ENCODE assay signal across 10 mouse cellular contexts in genomic region chr16:50306727-50307126, GRCm38 (mm10).
DNase-seq lines count a peak whose midpoint lies in the region; ATAC-seq and TF ChIP-seq lines count a peak whose summit lies in the region.
"Had no signal": no experiment of that assay in that cellular context is flagged by ENCODE, and none has a peak within 500 bp of the region (broad histone marks: within the 10 kb centered on the region; RNA-seq: fewer than 3 reads in every experiment).

No protein-coding gene starts in this region.

- H3K4me2 ChIP-seq in embryonic facial prominence, embryonic 11.5 days (ENCODE audit: low read depth, low read length): no peak overlapping the region
- H3K4me2 ChIP-seq in liver, postnatal 0 days (ENCODE audit: low read depth, low read length): no peak overlapping the region
- H3K4me2 ChIP-seq in liver, embryonic 12.5 days: no peak overlapping the region
- no peak overlapping the region for H3K4me2 ChIP-seq in neural tube, embryonic 14.5 days (ENCODE audit: low read depth, low read length)
- H3K4me2 ChIP-seq: hindbrain, embryonic 15.5 days had no signal

- no peaks in the 10 kb centered on the region for H3K4me1 ChIP-seq in embryonic facial prominence, embryonic 11.5 days (ENCODE audit: control insufficient read depth, insufficient read depth, low read length)
- no peaks in the 10 kb centered on the region for H3K4me1 ChIP-seq in embryonic facial prominence, embryonic 10.5 days
- H3K4me1 ChIP-seq in liver, postnatal 0 days (ENCODE audit: insufficient read depth): no peaks in the 10 kb centered on the region
- H3K4me1 ChIP-seq in liver, embryonic 12.5 days: no peaks in the 10 kb centered on the region
- H3K4me1 ChIP-seq in neural tube, embryonic 14.5 days (ENCODE audit: control insufficient read depth, insufficient read depth, low read length): no peaks in the 10 kb centered on the region

- no peaks in the 10 kb centered on the region for H3K27me3 ChIP-seq in embryonic facial prominence, embryonic 11.5 days (ENCODE audit: control insufficient read depth, insufficient read depth, low read length)
- no peaks in the 10 kb centered on the region for H3K27me3 ChIP-seq in embryonic facial prominence, embryonic 10.5 days (replicated peaks; ENCODE audit: low read depth, poor library complexity, severe bottlenecking)
- H3K27me3 ChIP-seq in liver, postnatal 0 days (ENCODE audit: insufficient read depth, low read length): no peaks in the 10 kb centered on the region
- H3K27me3 ChIP-seq in liver, embryonic 12.5 days (replicated peaks): no peaks in the 10 kb centered on the region
- no peaks in the 10 kb centered on the region for H3K27me3 ChIP-seq in neural tube, embryonic 14.5 days (ENCODE audit: control insufficient read depth, insufficient read depth, low read length)
- H3K27me3 ChIP-seq: hindbrain, embryonic 15.5 days had no signal

- H3K36me3 ChIP-seq in embryonic facial prominence, embryonic 11.5 days (replicated peaks; ENCODE audit: control insufficient read depth, insufficient read depth, low read depth, low read length): no peaks in the 10 kb centered on the region
- no peaks in the 10 kb centered on the region for H3K36me3 ChIP-seq in embryonic facial prominence, embryonic 10.5 days (replicated peaks)
- no peaks in the 10 kb centered on the region for H3K36me3 ChIP-seq in liver, postnatal 0 days (replicated peaks; ENCODE audit: insufficient read depth, low read length)
- no peaks in the 10 kb centered on the region for H3K36me3 ChIP-seq in liver, embryonic 12.5 days
- no peaks in the 10 kb centered on the region for H3K36me3 ChIP-seq in neural tube, embryonic 14.5 days (ENCODE audit: control insufficient read depth, insufficient read depth, low read length)
- H3K36me3 ChIP-seq: hindbrain, embryonic 15.5 days had no signal

- no peak overlapping the region for H3K4me3 ChIP-seq in embryonic facial prominence, embryonic 11.5 days (ENCODE audit: low read depth, low read length)
- H3K4me3 ChIP-seq in embryonic facial prominence, embryonic 10.5 days: no peak overlapping the region
- no peak overlapping the region for H3K4me3 ChIP-seq in liver, postnatal 0 days (ENCODE audit: low read depth, low read length)
- no peak overlapping the region for H3K4me3 ChIP-seq in liver, embryonic 12.5 days
- no peak overlapping the region for H3K4me3 ChIP-seq in neural tube, embryonic 14.5 days (ENCODE audit: low read depth, low read length)
- H3K4me3 ChIP-seq: hindbrain, embryonic 15.5 days had no signal

- H3K27ac ChIP-seq in embryonic facial prominence, embryonic 11.5 days (replicated peaks; ENCODE audit: low read depth, low read length): no peak overlapping the region
- H3K27ac ChIP-seq in embryonic facial prominence, embryonic 10.5 days (replicated peaks): no peak overlapping the region
- no peak overlapping the region for H3K27ac ChIP-seq in liver, postnatal 0 days (ENCODE audit: low read depth)
- no peak overlapping the region for H3K27ac ChIP-seq in liver, embryonic 12.5 days
- H3K27ac ChIP-seq in neural tube, embryonic 14.5 days (ENCODE audit: low read depth, low read length): no peak overlapping the region
- H3K27ac ChIP-seq: hindbrain, embryonic 15.5 days had no signal

- H3K9ac ChIP-seq in embryonic facial prominence, embryonic 11.5 days (replicated peaks; ENCODE audit: low read length): no peak overlapping the region
- no peak overlapping the region for H3K9ac ChIP-seq in liver, postnatal 0 days (replicated peaks)
- no peak overlapping the region for H3K9ac ChIP-seq in liver, embryonic 12.5 days
- H3K9ac ChIP-seq in neural tube, embryonic 14.5 days (replicated peaks; ENCODE audit: low read depth, low read length): no peak overlapping the region
- H3K9ac ChIP-seq: hindbrain, embryonic 15.5 days had no signal

- peak; percentile 62 for DNase-seq in embryonic facial prominence, embryonic 11.5 days (ENCODE audit: low spot score)
- DNase-seq in embryonic facial prominence, embryonic 10.5 days (ENCODE audit: low spot score): no peak
- no peak for DNase-seq in liver, postnatal 0 days
- DNase-seq in embryo, embryonic 11 days: peak; percentile 32
- no peak for DNase-seq in adrenal gland, postnatal 14 days
- DNase-seq in ovary, adult 18-20 months (ENCODE audit: low spot score): no peak
- DNase-seq: thymus, postnatal 25 days had no signal

- TF ChIP-seq CTCF in liver, postnatal 0 days (IDR thresholded peaks at IDR 0.05; ENCODE audit: low read depth): peak; percentile 56

- ATAC-seq in embryonic facial prominence, embryonic 11.5 days (replicated peaks; ENCODE audit: insufficient number of reproducible peaks, low FRiP score, low TSS enrichment, low read depth): no peak
- ATAC-seq in liver, postnatal 0 days: no peak
- no peak for ATAC-seq in liver, embryonic 12.5 days
- peak; percentile 65; the same call in 1 of the 2 replicates for ATAC-seq in neural tube, embryonic 14.5 days (ENCODE audit: low read depth)

- H3K9me3 ChIP-seq in embryonic facial prominence, embryonic 11.5 days (replicated peaks; ENCODE audit: control insufficient read depth, low read length): no peaks in the 10 kb centered on the region
- H3K9me3 ChIP-seq in embryonic facial prominence, embryonic 10.5 days: no peaks in the 10 kb centered on the region
- H3K9me3 ChIP-seq in liver, postnatal 0 days (ENCODE audit: low read length): no peaks in the 10 kb centered on the region
- H3K9me3 ChIP-seq in liver, embryonic 12.5 days (replicated peaks): no peaks in the 10 kb centered on the region
- H3K9me3 ChIP-seq in neural tube, embryonic 14.5 days (ENCODE audit: control insufficient read depth, low read length): no peaks in the 10 kb centered on the region
- H3K9me3 ChIP-seq: hindbrain, embryonic 15.5 days had no signal

- no peak for TF ChIP-seq EP300 in liver, postnatal 0 days (IDR thresholded peaks at IDR 0.05; ENCODE audit: low read depth)

Comparison
In these comparisons a context has a peak if more than half of its experiments do, and no peak if none do; other contexts are left out.
1. DNase-seq: peak in embryonic facial prominence, embryonic 11.5 days (single experiment) and embryo, embryonic 11 days (single experiment); none in embryonic facial prominence, embryonic 10.5 days (single experiment), liver, postnatal 0 days (single experiment), adrenal gland, postnatal 14 days (single experiment) and ovary, adult 18-20 months (single experiment).